8 mouse cellular contexts compared by ENCODE assay signal in the genomic region with DNA sequence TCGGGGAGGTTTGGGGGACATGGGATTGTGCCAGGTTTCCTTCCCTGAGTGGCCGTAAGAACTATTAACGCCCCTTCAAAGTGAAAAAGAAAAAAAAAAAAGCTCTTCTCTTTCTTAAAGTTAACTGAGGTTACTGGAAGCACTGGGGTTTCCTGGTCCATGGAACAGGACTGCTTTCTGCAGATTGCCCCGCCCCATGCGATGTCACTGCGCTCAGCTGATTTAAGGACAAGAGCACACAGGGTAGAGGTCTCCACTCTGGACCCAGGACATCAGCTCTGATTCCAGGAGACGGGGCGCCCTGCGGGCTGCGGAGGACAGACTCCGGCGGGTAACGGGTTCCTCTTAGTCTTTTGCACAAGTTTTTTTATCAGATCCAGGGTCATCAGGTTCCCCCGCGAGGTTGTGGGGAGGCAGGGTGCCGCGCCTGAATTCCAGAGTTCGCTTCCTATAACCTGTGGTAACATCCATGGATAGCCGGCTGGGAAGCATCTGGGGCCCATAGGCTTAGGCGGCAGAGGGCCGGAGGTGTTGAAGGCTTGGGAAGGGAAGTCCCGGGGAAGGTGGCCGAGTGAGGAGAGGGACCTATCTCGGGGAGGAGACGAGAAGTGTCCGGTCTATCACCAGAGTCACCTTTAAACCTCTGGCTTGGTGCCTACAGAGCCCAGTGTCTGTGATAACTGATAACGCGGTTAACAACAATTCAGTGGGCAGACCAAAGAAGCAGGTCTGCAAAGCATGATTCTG. TPM values are rescaled to one million over a fixed set of nuclear protein-coding genes. Genes with fewer than 3 reads are reported as not detected.
DNase-seq lines count a peak whose midpoint lies in the region; ATAC-seq and TF ChIP-seq lines count a peak whose summit lies in the region.

No protein-coding gene starts in this region.

- peak overlapping the region; percentile 71 for H3K4me3 ChIP-seq in testis, adult 2 months (ENCODE audit: control insufficient read depth, low read depth, low read length)
- no peak overlapping the region for H3K4me3 ChIP-seq in intestine, embryonic 14.5 days (ENCODE audit: low read depth, low read length)
- H3K4me3 ChIP-seq in liver, embryonic 16.5 days (ENCODE audit: low read depth, low read length) = peak overlapping the region; percentile 32
- 0 out of 2 replicates have a peak overlapping the region, but pooled peaks have one; percentile 2 for H3K4me3 ChIP-seq in neural tube, embryonic 15.5 days (replicated peaks)

- H3K9ac ChIP-seq in intestine, embryonic 14.5 days (ENCODE audit: low read length) = no peak overlapping the region
- H3K9ac ChIP-seq in liver, embryonic 16.5 days (ENCODE audit: low read depth, low read length) = no peak overlapping the region
- no peak overlapping the region for H3K9ac ChIP-seq in neural tube, embryonic 15.5 days (replicated peaks)

- H3K9me3 ChIP-seq in intestine, embryonic 14.5 days (ENCODE audit: control insufficient read depth, low read length) = no peaks in the 10 kb centered on the region
- H3K9me3 ChIP-seq in liver, embryonic 16.5 days (replicated peaks; ENCODE audit: control insufficient read depth, low read length) = no peaks in the 10 kb centered on the region
- H3K9me3 ChIP-seq in neural tube, embryonic 15.5 days (replicated peaks) = no peaks in the 10 kb centered on the region

- ATAC-seq in intestine, embryonic 14.5 days (replicated peaks; ENCODE audit: low FRiP score, low TSS enrichment, low read depth) = no peak
- no peak for ATAC-seq in liver, embryonic 16.5 days (ENCODE audit: low read depth)
- ATAC-seq in neural tube, embryonic 15.5 days (ENCODE audit: low FRiP score) = no peak

- peak overlapping the region; percentile 12 for H3K4me2 ChIP-seq in intestine, embryonic 14.5 days (ENCODE audit: low read length)
- peak overlapping the region; percentile 12 for H3K4me2 ChIP-seq in liver, embryonic 16.5 days (ENCODE audit: low read depth, low read length)
- peak overlapping the region; percentile 30 for H3K4me2 ChIP-seq in neural tube, embryonic 15.5 days

- no peak for DNase-seq in testis, postnatal 14 days (ENCODE audit: low spot score)
- DNase-seq in gastrocnemius, postnatal 25 days = peak; percentile 76
- no peak for DNase-seq in intestine, embryonic 14.5 days (ENCODE audit: low spot score)
- DNase-seq in left cerebral cortex, postnatal 4 days = no peak
- DNase-seq in cerebellum, adult 11-12 months = no peak

- H3K27ac ChIP-seq in testis, adult 2 months (ENCODE audit: control insufficient read depth, insufficient read depth, low read depth, low read length) = peak overlapping the region; percentile 33
- no peak overlapping the region for H3K27ac ChIP-seq in intestine, embryonic 14.5 days (ENCODE audit: low read depth)
- peak overlapping the region; percentile 42; the same call in 1 of the 2 replicates for H3K27ac ChIP-seq in liver, embryonic 16.5 days (ENCODE audit: low read length)
- no peak overlapping the region for H3K27ac ChIP-seq in neural tube, embryonic 15.5 days (replicated peaks)

- no peak for TF ChIP-seq POLR2A in testis, adult 2 months (IDR thresholded peaks at IDR 0.05; ENCODE audit: control insufficient read depth, low read depth, low read length)

- intact Hi-C loops in left cerebral cortex, postnatal 4 days (cut with DNase I) = no loop called here

- H3K36me3 ChIP-seq in testis, adult 2 months (ENCODE audit: control insufficient read depth, insufficient read depth, low read length) = no peaks in the 10 kb centered on the region
- H3K36me3 ChIP-seq in intestine, embryonic 14.5 days (ENCODE audit: control insufficient read depth, insufficient read depth, low read length) = no peaks in the 10 kb centered on the region
- H3K36me3 ChIP-seq in liver, embryonic 16.5 days (ENCODE audit: control insufficient read depth, insufficient read depth) = no peaks in the 10 kb centered on the region
- no peaks in the 10 kb centered on the region for H3K36me3 ChIP-seq in neural tube, embryonic 15.5 days

- TF ChIP-seq CTCF in testis, adult 2 months (IDR thresholded peaks at IDR 0.05; ENCODE audit: control insufficient read depth, insufficient read depth, insufficient replicate concordance, low read depth, low read length) = no peak

- H3K27me3 ChIP-seq in testis, adult 2 months (ENCODE audit: control insufficient read depth, insufficient read depth, low read length) = peaks cover 3% of the 10 kb centered on the region; the same call in 1 of the 2 replicates
- H3K27me3 ChIP-seq in intestine, embryonic 14.5 days (replicated peaks; ENCODE audit: control insufficient read depth, insufficient read depth, low read length) = peaks cover 52% of the 10 kb centered on the region
- peaks cover 30% of the 10 kb centered on the region for H3K27me3 ChIP-seq in liver, embryonic 16.5 days (ENCODE audit: control insufficient read depth, insufficient read depth, low read depth, low read length)
- H3K27me3 ChIP-seq in neural tube, embryonic 15.5 days (replicated peaks) = peaks cover 49% of the 10 kb centered on the region

- 8% methylated on average over 28 of the region's 28 CpGs for WGBS in intestine, embryonic 14.5 days
- WGBS in liver, embryonic 16.5 days (ENCODE audit: insufficient replicate concordance) = under 1% methylated on average over 28 of the region's 28 CpGs
- whole genome bisulfite sequencing in neural tube, embryonic 15.5 days = 9% methylated on average over 28 of the region's 28 CpGs

- peaks cover 10% of the 10 kb centered on the region for H3K4me1 ChIP-seq in testis, adult 2 months (ENCODE audit: control insufficient read depth, insufficient read depth, low read length)
- H3K4me1 ChIP-seq in intestine, embryonic 14.5 days (replicated peaks; ENCODE audit: control insufficient read depth, insufficient read depth, low read length) = no peaks in the 10 kb centered on the region; the same call in 1 of the 2 replicates
- no peaks in the 10 kb centered on the region; the same call in 1 of the 2 replicates for H3K4me1 ChIP-seq in liver, embryonic 16.5 days (ENCODE audit: control insufficient read depth, low read depth, low read length)
- H3K4me1 ChIP-seq in neural tube, embryonic 15.5 days = peaks cover 12% of the 10 kb centered on the region

RNA-seq across cellular contexts. Expression of a gene that starts 0.9 kb away (rescaled TPM):
- 1.7 and 3.5 TPM in 2 replicates for polyA plus RNA-seq in testis, adult 2 months (2012; rRNA removed)
- total RNA-seq in gastrocnemius, postnatal 25 days (2021) = 10 to 100 TPM; 18.9 to 27.1 TPM
- polyA plus RNA-seq in intestine, embryonic 14.5 days (2014; fragmentation: Nextera tagmentation; extraction: Ambion mirVana) = 1.3 and 1.6 TPM in 2 replicates
- polyA plus RNA-seq in liver, embryonic 16.5 days (2015; fragmentation: Nextera tagmentation; extraction: Ambion mirVana) = 1.6 TPM in 2 replicates
- 1.9 and 2.1 TPM in 2 replicates for polyA plus RNA-seq in neural tube, embryonic 15.5 days (2015; fragmentation: Nextera tagmentation; extraction: Ambion mirVana)
- total RNA-seq in left cerebral cortex, postnatal 4 days (2021) = 1 to 10 TPM; 2.6 to 4.2 TPM

RNA-seq across cellular contexts. Expression of a gene that starts 39.6 kb away (rescaled TPM):
- 0.07 and 0.11 TPM in 2 replicates for polyA plus RNA-seq in testis, adult 2 months (2012; rRNA removed)
- total RNA-seq in gastrocnemius, postnatal 25 days (2021) = under 1 TPM; 0.20 to 0.59 TPM
- 16.9 and 19.5 TPM in 2 replicates for polyA plus RNA-seq in intestine, embryonic 14.5 days (2014; fragmentation: Nextera tagmentation; extraction: Ambion mirVana)
- 4.5 and 5.6 TPM in 2 replicates for polyA plus RNA-seq in liver, embryonic 16.5 days (2015; fragmentation: Nextera tagmentation; extraction: Ambion mirVana)
- 1.7 and 5.6 TPM in 2 replicates for polyA plus RNA-seq in neural tube, embryonic 15.5 days (2015; fragmentation: Nextera tagmentation; extraction: Ambion mirVana)
- 1 to 10 TPM; 1.2 to 1.8 TPM for total RNA-seq in left cerebral cortex, postnatal 4 days (2021)

RNA-seq across cellular contexts. Expression of a gene that starts 41.7 kb away (rescaled TPM):
- polyA plus RNA-seq in testis, adult 2 months (2012; rRNA removed) = 3.3 and 7.2 TPM in 2 replicates
- total RNA-seq in gastrocnemius, postnatal 25 days (2021) = 100 to 1,000 TPM; 130 to 163 TPM
- polyA plus RNA-seq in intestine, embryonic 14.5 days (2014; fragmentation: Nextera tagmentation; extraction: Ambion mirVana) = 1.6 TPM in 2 replicates
- polyA plus RNA-seq in liver, embryonic 16.5 days (2015; fragmentation: Nextera tagmentation; extraction: Ambion mirVana) = 1.4 and 2.4 TPM in 2 replicates
- 2.1 and 2.6 TPM in 2 replicates for polyA plus RNA-seq in neural tube, embryonic 15.5 days (2015; fragmentation: Nextera tagmentation; extraction: Ambion mirVana)
- 1 to 10 TPM; 4.2 to 4.8 TPM for total RNA-seq in left cerebral cortex, postnatal 4 days (2021)

RNA-seq across cellular contexts. Expression of a gene that starts 43.8 kb away (rescaled TPM):
- 9.6 and 9.7 TPM in 2 replicates for polyA plus RNA-seq in testis, adult 2 months (2012; rRNA removed)
- 10 to 100 TPM; 11.9 to 12.1 TPM for total RNA-seq in gastrocnemius, postnatal 25 days (2021)
- polyA plus RNA-seq in intestine, embryonic 14.5 days (2014; fragmentation: Nextera tagmentation; extraction: Ambion mirVana) = 40.3 and 42.5 TPM in 2 replicates
- polyA plus RNA-seq in liver, embryonic 16.5 days (2015; fragmentation: Nextera tagmentation; extraction: Ambion mirVana) = 9.1 and 10.7 TPM in 2 replicates
- 35.9 and 37.5 TPM in 2 replicates for polyA plus RNA-seq in neural tube, embryonic 15.5 days (2015; fragmentation: Nextera tagmentation; extraction: Ambion mirVana)
- 10 to 100 TPM; 50.0 to 51.3 TPM for total RNA-seq in left cerebral cortex, postnatal 4 days (2021)

Comparison
In these comparisons a context has a peak if more than half of its experiments do, and no peak if none do; other contexts are left out.
1. H3K27ac ChIP-seq: peak in testis, adult 2 months (single experiment) and liver, embryonic 16.5 days (single experiment); none in intestine, embryonic 14.5 days (single experiment) and neural tube, embryonic 15.5 days (single experiment).
2. Peak in every context shown above with its lines, with median percentiles within 50 percentile points of each other: H3K4me2 ChIP-seq.